Mouse (Mus musculus): ENCODE measurements at regions not wholly inside any gene's neighbourhood (a gene's known extent, or its start where the extent isn't known, plus 50 kb on each side); places are given as distances from the start of the nearest gene placed in this dataset.

GRCm38 (mm10) chr14:76800181-76800580 lies 236.4 kb upstream of the Ccdc122 start:
- DNase-seq, result no peak
- intact Hi-C loops (cut with DNase I), result no loop called here

- intact Hi-C loops (cut with DNase I), result no loop called here
- DNase-seq, result no peak
Measured at GRCm38 (mm10) chr14:76799741-76800140, 236.8 kb upstream of the Ccdc122 start.

GRCm38 (mm10) chr14:76798925-76799428 lies 237.6 kb upstream of the Ccdc122 start:
- intact Hi-C loops (cut with DNase I), result no loop called here
- no peak for DNase-seq

GRCm38 (mm10) chr14:76798488-76798887 lies 238.1 kb upstream of the Ccdc122 start:
- intact Hi-C loops (cut with DNase I), result no loop called here
- DNase-seq, result no peak

- intact Hi-C loops (cut with DNase I), result no loop called here
- DNase-seq, result no peak
Measured at GRCm38 (mm10) chr14:76797518-76797917, 239.1 kb upstream of the Ccdc122 start.

- intact Hi-C loops (cut with DNase I), result no loop called here
- DNase-seq, result no peak
Measured at GRCm38 (mm10) chr14:76791811-76792571, 235.3 kb upstream of the Serp2 start.

GRCm38 (mm10) chr14:76789376-76789775 lies 232.7 kb upstream of the Serp2 start:
- DNase-seq, result no peak
- intact Hi-C loops (cut with DNase I), result no loop called here

GRCm38 (mm10) chr14:76787601-76788000 lies 230.9 kb upstream of the Serp2 start:
- intact Hi-C loops (cut with DNase I), result no loop called here
- DNase-seq, result peak; percentile 39 to 40

- intact Hi-C loops (cut with DNase I), result no loop called here
- no peak for DNase-seq
Measured at GRCm38 (mm10) chr14:76786214-76786613, 229.5 kb upstream of the Serp2 start.

- intact Hi-C loops (cut with DNase I), result no loop called here
- no peak for DNase-seq
Measured at GRCm38 (mm10) chr14:76781524-76781880, 224.8 kb upstream of the Serp2 start.

- DNase-seq, result no peak
- intact Hi-C loops (cut with DNase I), result no loop called here
Measured at GRCm38 (mm10) chr14:76780572-76781523, 224.2 kb upstream of the Serp2 start.

- intact Hi-C loops (cut with DNase I), result no loop called here
Measured at GRCm38 (mm10) chr14:76778541-76779399, 222.1 kb upstream of the Serp2 start.

GRCm38 (mm10) chr14:76775387-76775924 lies 218.8 kb upstream of the Serp2 start:
- DNase-seq, result no peak
- intact Hi-C loops (cut with DNase I), result no loop called here

More at GRCm38 (mm10) chr14:76778541-76779399, 222.1 kb upstream of the Serp2 start:
- peak; percentile 41 to 45 for DNase-seq

GRCm38 (mm10) chr14:76772781-76773438 lies 216.2 kb upstream of the Serp2 start:
- no peak for DNase-seq
- intact Hi-C loops (cut with DNase I), result no loop called here

- intact Hi-C loops (cut with DNase I), result no loop called here
- DNase-seq, result no peak
Measured at GRCm38 (mm10) chr14:76770106-76770505, 213.4 kb upstream of the Serp2 start.

- DNase-seq, result no peak
- intact Hi-C loops (cut with DNase I), result loop anchor here (10.0 kb wide), 1 partner anchor 238 kb away; no protein-coding TSS in a partner anchor
Measured at GRCm38 (mm10) chr14:76767301-76767700, 210.6 kb upstream of the Serp2 start.

- DNase-seq, result no peak
- intact Hi-C loops (cut with DNase I), result loop anchor here (10.0 kb wide), 1 partner anchor 239 kb away; no protein-coding TSS in a partner anchor
Measured at GRCm38 (mm10) chr14:76766186-76766713, 209.6 kb upstream of the Serp2 start.

GRCm38 (mm10) chr14:76765094-76765504 lies 208.4 kb upstream of the Serp2 start:
- intact Hi-C loops (cut with DNase I), result loop anchor here (10.0 kb wide), 1 partner anchor 240 kb away; no protein-coding TSS in a partner anchor
- DNase-seq, result peak; percentile 36 to 40

- peak; percentile 38 to 50 for DNase-seq
- intact Hi-C loops (cut with DNase I), result loop anchor here (5.0 to 10.0 kb wide), 2 partner anchors 113 to 240 kb away; no protein-coding TSS in a partner anchor
Measured at GRCm38 (mm10) chr14:76764390-76764796, 207.7 kb upstream of the Serp2 start.
